Mouse (Mus musculus) CH12.LX (cell line): ENCODE results near the gene Phgdh. TPM values are rescaled to one million over a fixed set of nuclear protein-coding genes. Genes with fewer than 3 reads are reported as not detected.

Experiments
- DNase-seq: peaks from one replicate; pipeline ENCODE4 v3.0.0-alpha.2; 2013; ENCODE audit errors: extremely low read depth
- H3K27ac ChIP-seq: 2 replicates; pipeline ENCODE4 v1.5.1; 2012; ENCODE audit warnings: low read depth, mild to moderate bottlenecking, control low read depth, moderate library complexity; ENCODE audit not compliant: insufficient read depth
- H3K27me3 ChIP-seq: replicated peaks from 2 replicates; pipeline ENCODE3; 2012; ENCODE audit warnings: inconsistent platforms
- H3K36me3 ChIP-seq, 2 experiments: replicated peaks in 1 of 2; 2 replicates each; pipeline versions ENCODE3 to v1.6.1; 2012; ENCODE audit warnings: inconsistent platforms in 1 of 2, low read length in 1 of 2, mild to moderate bottlenecking in 1 of 2, mixed read lengths in 1 of 2, moderate library complexity in 1 of 2; ENCODE audit not compliant: control insufficient read depth in 1 of 2, insufficient read depth in 1 of 2
- H3K4me1 ChIP-seq, 2 experiments: 2 replicates each; pipeline ENCODE4 v1.6.1; 2012; ENCODE audit warnings: inconsistent platforms in 1 of 2, moderate library complexity in 1 of 2; ENCODE audit not compliant: insufficient read depth in 2 of 2, control insufficient read depth in 1 of 2
- H3K4me2 ChIP-seq: 2 replicates; pipeline ENCODE4 v1.6.1; 2012; ENCODE audit warnings: low read depth, mild to moderate bottlenecking, control low read depth; ENCODE audit not compliant: poor library complexity, insufficient read depth, severe bottlenecking
- H3K4me3 ChIP-seq, 3 experiments: fragments of 150-350 bp in 1 of 3; sonication (generic) in 1 of 3; replicated peaks in 1 of 3; 2 replicates each; pipeline versions ENCODE3 to v1.5.1; 2011 to 2012; ENCODE audit warnings: low read depth in 2 of 3, low read length in 2 of 3, mild to moderate bottlenecking in 2 of 3, moderate library complexity in 2 of 3, control low read depth in 1 of 3, improper control_type of control experiment in 1 of 3, inconsistent platforms in 1 of 3, mixed read lengths in 1 of 3; ENCODE audit not compliant: poor library complexity in 1 of 3
- H3K79me2 ChIP-seq: replicated peaks from 2 replicates; pipeline ENCODE4 v1.6.1; 2012; ENCODE audit warnings: mild to moderate bottlenecking, moderate library complexity; ENCODE audit not compliant: control insufficient read depth, poor library complexity, insufficient read depth, severe bottlenecking; ENCODE audit errors: extremely low read depth
- H3K9ac ChIP-seq: 2 replicates; pipeline ENCODE4 v1.6.1; 2012; ENCODE audit warnings: low read depth, mild to moderate bottlenecking, control low read depth, moderate library complexity; ENCODE audit not compliant: insufficient read depth
- H3K9me3 ChIP-seq: replicated peaks from 2 replicates; pipeline ENCODE3; 2012; ENCODE audit warnings: low read length, inconsistent platforms, mixed read lengths
- BHLHE40 ChIP-seq: IDR thresholded peaks from 2 replicates; pipeline ENCODE4 v1.6.1; 2011; ENCODE audit warnings: mild to moderate bottlenecking, low read depth, low read length, improper control_type of control experiment
- CHD1 ChIP-seq: IDR thresholded peaks from 2 replicates; pipeline ENCODE4 v1.6.1; 2012; ENCODE audit warnings: low read depth, low read length, improper control_type of control experiment, inconsistent platforms
- CHD2 ChIP-seq: IDR thresholded peaks from 2 replicates; pipeline ENCODE4 v1.6.1; 2011; ENCODE audit warnings: low read length, improper control_type of control experiment
- ELF1 ChIP-seq: IDR thresholded peaks from 2 replicates; pipeline ENCODE4 v1.6.1; 2014; ENCODE audit warnings: low read depth, mild to moderate bottlenecking, inconsistent platforms, low read length, improper control_type of control experiment
- EP300 ChIP-seq: IDR thresholded peaks from 2 replicates; pipeline ENCODE4 v1.6.1; 2011; ENCODE audit warnings: low read length, improper control_type of control experiment
- ETS1 ChIP-seq: conservative IDR thresholded peaks from 2 replicates; pipeline ENCODE4 v1.6.1; 2012; ENCODE audit warnings: low read depth, mild to moderate bottlenecking, inconsistent platforms, low read length, improper control_type of control experiment, moderate library complexity
- GABPA ChIP-seq: IDR thresholded peaks from 2 replicates; pipeline ENCODE4 v1.6.1; 2012; ENCODE audit warnings: low read depth, low read length, improper control_type of control experiment, inconsistent platforms; ENCODE audit not compliant: insufficient replicate concordance
- HCFC1 ChIP-seq: IDR thresholded peaks from 2 replicates; pipeline ENCODE4 v1.6.1; 2012; ENCODE audit warnings: low read depth, mild to moderate bottlenecking, inconsistent platforms, low read length, improper control_type of control experiment
- IRF4 ChIP-seq: IDR thresholded peaks from 2 replicates; pipeline ENCODE4 v1.6.1; 2014; ENCODE audit warnings: low read depth, mild to moderate bottlenecking, inconsistent platforms, low read length, improper control_type of control experiment
- JUN ChIP-seq: IDR thresholded peaks from 2 replicates; pipeline ENCODE4 v1.6.1; 2011; ENCODE audit warnings: low read depth, mild to moderate bottlenecking, low read length, improper control_type of control experiment, moderate library complexity; ENCODE audit not compliant: insufficient read depth
- JUND ChIP-seq: conservative IDR thresholded peaks from 2 replicates; pipeline ENCODE4 v1.6.1; 2011; ENCODE audit warnings: low read depth, low read length, improper control_type of control experiment
- MAFK ChIP-seq: IDR thresholded peaks from 2 replicates; pipeline ENCODE4 v1.6.1; 2011; ENCODE audit warnings: low read length, improper control_type of control experiment; ENCODE audit not compliant: insufficient replicate concordance
- MAX ChIP-seq: IDR thresholded peaks from 2 replicates; pipeline ENCODE4 v1.6.1; 2011; ENCODE audit warnings: low read length, improper control_type of control experiment
- MEF2A ChIP-seq: IDR thresholded peaks from 2 replicates; pipeline ENCODE4 v1.6.1; 2014; ENCODE audit warnings: low read depth, mild to moderate bottlenecking, inconsistent platforms, low read length, improper control_type of control experiment, borderline replicate concordance
- MXI1 ChIP-seq: IDR thresholded peaks from 2 replicates; pipeline ENCODE4 v1.6.1; 2011; ENCODE audit warnings: mild to moderate bottlenecking, low read depth, low read length, improper control_type of control experiment
- MYC ChIP-seq: IDR thresholded peaks from 2 replicates; pipeline ENCODE4 v1.6.1; 2011; ENCODE audit warnings: low read depth, mild to moderate bottlenecking, improper control_type of control experiment, low read length
- NELFE ChIP-seq: IDR thresholded peaks from 2 replicates; pipeline ENCODE4 v1.6.1; 2011; ENCODE audit warnings: low read depth, low read length, improper control_type of control experiment
- NRF1 ChIP-seq: IDR thresholded peaks from 2 replicates; pipeline ENCODE4 v1.6.1; 2014; ENCODE audit warnings: low read depth, mild to moderate bottlenecking, inconsistent platforms, low read length, improper control_type of control experiment, moderate library complexity
- POLR2A ChIP-seq: IDR thresholded peaks from 2 replicates; pipeline ENCODE4 v1.6.1; 2011; ENCODE audit warnings: low read depth, mild to moderate bottlenecking, improper control_type of control experiment, low read length
- POLR2AphosphoS2 ChIP-seq: IDR thresholded peaks from 2 replicates; pipeline ENCODE4 v1.6.1; 2011; ENCODE audit warnings: low read depth, low read length, improper control_type of control experiment
- RAD21 ChIP-seq: IDR thresholded peaks from 2 replicates; pipeline ENCODE4 v1.6.1; 2011; ENCODE audit warnings: low read depth, mild to moderate bottlenecking, low read length, improper control_type of control experiment, moderate library complexity
- RCOR1 ChIP-seq: conservative IDR thresholded peaks from 2 replicates; pipeline ENCODE4 v1.6.1; 2012; ENCODE audit warnings: low read depth, mild to moderate bottlenecking, inconsistent platforms, low read length, improper control_type of control experiment
- SIN3A ChIP-seq: IDR thresholded peaks from 2 replicates; pipeline ENCODE4 v1.6.1; 2012; ENCODE audit warnings: low read length, improper control_type of control experiment, inconsistent platforms
- SMC3 ChIP-seq: IDR thresholded peaks from 2 replicates; pipeline ENCODE4 v1.6.1; 2011; ENCODE audit warnings: low read depth, low read length, improper control_type of control experiment
- TBP ChIP-seq: conservative IDR thresholded peaks from 2 replicates; pipeline ENCODE4 v1.6.1; 2011; ENCODE audit warnings: low read depth, low read length, improper control_type of control experiment
- TCF12 ChIP-seq: IDR thresholded peaks from 2 replicates; pipeline ENCODE4 v1.6.1; 2014; ENCODE audit warnings: low read depth, mild to moderate bottlenecking, inconsistent platforms, low read length, improper control_type of control experiment
- UBTF ChIP-seq: IDR thresholded peaks from 2 replicates; pipeline ENCODE4 v1.6.1; 2012; ENCODE audit warnings: low read depth, mild to moderate bottlenecking, inconsistent platforms, low read length, improper control_type of control experiment, moderate library complexity
- USF1 ChIP-seq: IDR thresholded peaks from 2 replicates; pipeline ENCODE4 v1.6.1; 2014; ENCODE audit warnings: low read depth, mild to moderate bottlenecking, inconsistent platforms, low read length, improper control_type of control experiment
- ZC3H11A ChIP-seq: IDR thresholded peaks from 2 replicates; pipeline ENCODE4 v1.6.1; 2012; ENCODE audit warnings: low read depth, mild to moderate bottlenecking, inconsistent platforms, low read length, improper control_type of control experiment
- ZKSCAN1 ChIP-seq: IDR thresholded peaks from 2 replicates; pipeline ENCODE4 v1.6.1; 2012; ENCODE audit warnings: low read depth, inconsistent platforms, low read length, improper control_type of control experiment, borderline replicate concordance
- ZMIZ1 ChIP-seq: IDR thresholded peaks from 2 replicates; pipeline ENCODE4 v1.6.1; 2012; ENCODE audit warnings: low read depth, mild to moderate bottlenecking, inconsistent platforms, low read length, improper control_type of control experiment
- ZNF384 ChIP-seq: IDR thresholded peaks from 2 replicates; pipeline ENCODE4 v1.6.1; 2012; ENCODE audit warnings: low read depth, low read length, improper control_type of control experiment, inconsistent platforms
- dilution Hi-C: fragments of 300-500 bp; cut with MboI; formaldehyde crosslinking; loops from 2 replicates; pipeline ENCODE4 v1.14.3; 2020; ENCODE audit warnings: low sequenced_read_pairs; ENCODE audit not compliant: extremely low pct_unique_long_range_greater_than_20kb, extremely low pct_ligation_motif_present
- in situ Hi-C: fragments of 300-500 bp; cut with MboI; formaldehyde crosslinking; loops from 3 replicates; pipeline ENCODE4 v1.14.3; 2019; ENCODE audit warnings: low sequenced_read_pairs, low pct_ligation_motif_present, low pct_unique_long_range_greater_than_20kb, mixed read lengths
- polyA plus RNA-seq: library from polyadenylated mRNA; unstranded; fragments of >175 nt; gene quantifications from 2 replicates; pipeline ENCODE4 v1.2.1, GENCODE M21; 2012; ENCODE audit warnings: low read depth; ENCODE audit not compliant: insufficient read length
- total RNA-seq, 2 experiments: library from RNA; depleted of rRNA; stranded (reverse); fragments of 300-350 nt in 1 of 2; fragments of >200 nt in 1 of 2; gene quantifications; 2 replicates each; pipeline ENCODE4 v1.2.3; 2012 to 2014

Gene Phgdh
- total and polyA plus RNA-seq, 3 experiments, result 543 to 631 (median 587) TPM

DNA sequence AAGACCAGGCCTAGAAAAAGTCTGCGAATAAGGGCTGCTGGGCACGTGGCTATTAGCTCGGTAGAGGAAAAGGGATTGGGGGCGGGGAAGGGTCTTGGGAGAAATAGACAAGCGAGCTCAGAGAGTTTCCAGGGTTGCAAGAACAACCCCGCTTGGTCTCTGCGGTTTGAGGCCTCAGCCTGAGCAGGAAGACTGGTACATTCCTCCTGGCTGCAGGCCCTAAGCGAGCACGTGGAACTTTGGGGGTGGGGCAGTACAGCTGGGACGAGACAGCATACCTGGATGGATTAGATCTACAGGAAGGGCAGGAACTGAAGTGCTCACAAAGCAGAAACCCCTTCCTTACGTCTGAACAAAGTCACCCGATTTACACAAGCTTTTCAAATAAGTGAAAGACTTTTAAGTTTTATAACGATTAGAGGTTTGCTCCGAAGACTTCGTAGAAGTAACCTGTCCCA is 1.2 kb downstream of the Phgdh start:
- Histone ChIP-seq H3K4me3 (peak overlapping the region; percentile 75 to 97 (median 75)), H3K27me3 (no peaks in the 10 kb centered on the region), H3K36me3 (peaks cover 16 to 23% of the 10 kb centered on the region in 2 experiments)
- dilution Hi-C loops, result no loop called here
- TF ChIP-seq TCF12 (0 out of 2 replicates have a peak, but pooled peaks have one; percentile 8), ETS1 (no peak), MEF2A (no peak), RCOR1 (no peak), MXI1 (peak; percentile 99), USF1 (no peak), POLR2AphosphoS2 (no peak), HCFC1 (no peak), JUND (no peak), MYC (peak; percentile 99), ZC3H11A (no peak), EP300 (no peak), POLR2A (no peak; the same call in 1 of the 2 replicates), NELFE (no peak), IRF4 (no peak), ZMIZ1 (no peak), MAFK (0 out of 2 replicates have a peak, but pooled peaks have one; percentile 5), ELF1 (no peak), BHLHE40 (peak; percentile 86), UBTF (no peak), RAD21 (no peak), ZKSCAN1 (no peak), TBP (0 out of 2 replicates have a peak, but pooled peaks have one; percentile 14), JUN (no peak), SIN3A (peak; percentile 91), SMC3 (no peak), GABPA (no peak), MAX (peak; percentile 95), ZNF384 (no peak), CHD2 (peak; percentile 68), CHD1 (no peak), NRF1 (no peak)
- TF ChIP-seq, all 38 proteins: peak for 9
- H3K9me3 ChIP-seq, result no peaks in the 10 kb centered on the region
- peak; percentile 64 for DNase-seq
- H3K79me2 ChIP-seq, result peaks cover 57% of the 10 kb centered on the region
- in situ Hi-C loops, result loop anchor here (25.0 kb wide), 1 partner anchor 576 kb away; no protein-coding TSS in a partner anchor
- peak overlapping the region; percentile 80 for H3K27ac ChIP-seq
- H3K4me1 ChIP-seq, result peaks cover 7 to 22% of the 10 kb centered on the region in 2 experiments
- H3K4me2 ChIP-seq, result peak overlapping the region; percentile 95
- peak overlapping the region; percentile 94 for H3K9ac ChIP-seq
